Mouse (Mus musculus) olfactory bulb, adult 2 months (tissue): Measurements from ENCODE around the gene Pou2af1.

Source experiments
- CTCF ChIP-seq: fragments of 200-500 bp; IDR thresholded peaks from 2 replicates; pipeline ENCODE4 v1.5.1; 2012; ENCODE audit warnings: low read depth, mild to moderate bottlenecking, low read length, moderate library complexity; ENCODE audit not compliant: insufficient read depth
- POLR2A ChIP-seq: fragments of 200-500 bp; IDR thresholded peaks from 2 replicates; pipeline ENCODE4 v1.6.1; 2012; ENCODE audit warnings: mild to moderate bottlenecking, low read depth, low read length, moderate library complexity; ENCODE audit not compliant: insufficient read depth

- no peak for TF ChIP-seq CTCF
- no peak for TF ChIP-seq POLR2A
Measured at GRCm38 (mm10) chr9:51274678-51275077, 61.2 kb downstream of the Pou2af1 start.
